Mouse (Mus musculus) liver, postnatal 0 days (tissue): ENCODE measurements at regions not wholly inside any gene's neighbourhood (a gene's known extent, or its start where the extent isn't known, plus 50 kb on each side); places are given as distances from the start of the nearest gene placed in this dataset.

Experiments
- ATAC-seq: fragments of 200-750 bp; cut with Nextera tagmentation; 2 replicates; pipeline ENCODE4 v1.8.0; 2017; ENCODE audit warnings: mild to moderate bottlenecking, moderate library complexity
- DNase-seq: peaks from one replicate; pipeline ENCODE4 v3.0.0-alpha.2; 2016
- H3K27ac ChIP-seq: fragments of 300-500 bp; sonication (generic); 2 replicates; pipeline ENCODE4 v1.5.1; 2014; ENCODE audit warnings: antibody characterized with exemption, moderate library complexity, mild to moderate bottlenecking, low read depth
- H3K27me3 ChIP-seq: fragments of 300-500 bp; sonication (generic); 2 replicates; pipeline ENCODE4 v1.6.1; 2014; ENCODE audit warnings: low read length, control low read depth, mixed read lengths; ENCODE audit not compliant: insufficient read depth
- H3K36me3 ChIP-seq: fragments of 300-500 bp; sonication (generic); replicated peaks from 2 replicates; pipeline ENCODE4 v1.6.1; 2014; ENCODE audit warnings: mild to moderate bottlenecking, control low read depth, low read length, moderate library complexity, mixed read lengths; ENCODE audit not compliant: insufficient read depth
- H3K4me1 ChIP-seq: fragments of 300-500 bp; sonication (generic); 2 replicates; pipeline ENCODE4 v1.6.1; 2014; ENCODE audit warnings: antibody characterized with exemption, mild to moderate bottlenecking, control low read depth; ENCODE audit not compliant: insufficient read depth
- H3K4me2 ChIP-seq: fragments of 300-500 bp; sonication (generic); 2 replicates; pipeline ENCODE4 v1.6.1; 2014; ENCODE audit warnings: low read depth, mild to moderate bottlenecking, low read length, moderate library complexity, mixed read lengths
- H3K4me3 ChIP-seq: fragments of 300-500 bp; sonication (generic); 2 replicates; pipeline ENCODE4 v1.5.1; 2014; ENCODE audit warnings: low read depth, low read length
- H3K9ac ChIP-seq: fragments of 300-500 bp; sonication (generic); replicated peaks from 2 replicates; pipeline ENCODE4 v1.6.1; 2014; ENCODE audit warnings: mild to moderate bottlenecking, moderate library complexity
- H3K9me3 ChIP-seq: fragments of 300-500 bp; sonication (generic); 2 replicates; pipeline ENCODE4 v1.6.1; 2016; ENCODE audit warnings: mild to moderate bottlenecking, control low read depth, low read length, mixed read lengths
- CTCF ChIP-seq: sonication (generic); IDR thresholded peaks from 2 replicates; pipeline ENCODE4 v1.5.1; 2016; ENCODE audit warnings: antibody characterized with exemption, low read depth
- EP300 ChIP-seq: IDR thresholded peaks from 2 replicates; pipeline ENCODE4 v1.6.1; 2016; ENCODE audit warnings: antibody characterized with exemption, low read depth, mild to moderate bottlenecking
- WGBS: fragments of 180-500 bp; shearing (Covaris S2); extraction: QIAGEN DNeasy Blood & Tissue Kit; methylation state at CpG from one replicate; pipeline ENCODE4 v1.1.7; 2014; ENCODE audit not compliant: insufficient replicate concordance; 5-methylcytosine and 5-hydroxymethylcytosine counted together

DNA sequence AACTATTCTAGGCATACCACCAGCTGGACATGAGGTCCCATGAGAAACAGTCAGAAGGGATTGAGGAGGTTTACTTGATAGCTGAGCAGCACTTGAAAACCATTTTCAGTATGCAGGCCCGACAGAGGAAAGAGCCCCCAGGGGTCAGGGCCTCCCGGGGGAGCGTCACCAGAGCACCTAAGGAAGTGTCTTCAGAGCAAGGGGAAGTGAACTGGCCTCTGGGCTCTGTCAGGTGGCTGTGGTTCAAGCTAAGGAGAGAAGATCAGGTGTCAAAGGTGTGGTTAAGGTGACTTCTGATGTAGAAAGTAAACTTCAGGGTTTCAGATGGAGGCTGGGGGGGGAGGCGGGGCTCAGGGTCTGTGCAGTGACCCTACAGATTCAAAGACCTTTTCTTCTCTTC, 57.3 kb downstream of the Bhlhe40 start:
- no peak for ATAC-seq
- WGBS = 23% methylated on average over 4 of the region's 4 CpGs
- peak; percentile 36 for DNase-seq
- H3K36me3 ChIP-seq = no peaks in the 10 kb centered on the region
- H3K9ac ChIP-seq = no peak overlapping the region
- H3K4me2 ChIP-seq = no peak overlapping the region
- H3K4me3 ChIP-seq = no peak overlapping the region
- H3K9me3 ChIP-seq = no peaks in the 10 kb centered on the region
- H3K27ac ChIP-seq = 0 out of 2 replicates have a peak overlapping the region, but pooled peaks have one; percentile 11
- H3K4me1 ChIP-seq = peaks cover 7% of the 10 kb centered on the region; the same call in 1 of the 2 replicates
- H3K27me3 ChIP-seq = no peaks in the 10 kb centered on the region
- TF ChIP-seq EP300 (no peak), CTCF (no peak)

DNA sequence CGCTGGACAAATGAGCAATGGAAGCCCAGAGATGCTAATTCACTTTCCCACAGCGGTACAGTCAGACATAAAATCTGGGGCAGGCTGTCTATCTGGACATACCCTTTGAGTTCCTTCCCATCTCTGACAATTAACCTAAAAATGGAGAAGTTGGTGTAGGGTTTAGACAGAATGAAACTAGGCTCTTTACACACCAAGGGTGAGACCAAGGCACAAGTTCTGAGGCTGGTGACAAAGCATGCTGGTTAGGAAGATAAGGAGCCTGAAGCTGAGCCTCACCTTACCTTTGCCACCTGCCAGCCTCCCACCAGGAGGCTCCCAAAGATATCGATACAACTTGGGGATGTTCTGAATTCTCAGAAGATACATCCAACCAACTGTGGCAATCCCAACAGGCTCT, 58.5 kb downstream of the Bhlhe40 start:
- Histone ChIP-seq H3K9ac (no peak overlapping the region), H3K4me3 (no peak overlapping the region), H3K4me2 (no peak overlapping the region), H3K27me3 (no peaks in the 10 kb centered on the region), H3K4me1 (peaks cover 7% of the 10 kb centered on the region; the same call in 1 of the 2 replicates), H3K36me3 (no peaks in the 10 kb centered on the region), H3K9me3 (no peaks in the 10 kb centered on the region), H3K27ac (no peak overlapping the region)
- ATAC-seq (no peak), DNase-seq (no peak)
- WGBS = 49% methylated on average over 3 of the region's 3 CpGs
- TF ChIP-seq EP300 (no peak), CTCF (no peak)

DNA sequence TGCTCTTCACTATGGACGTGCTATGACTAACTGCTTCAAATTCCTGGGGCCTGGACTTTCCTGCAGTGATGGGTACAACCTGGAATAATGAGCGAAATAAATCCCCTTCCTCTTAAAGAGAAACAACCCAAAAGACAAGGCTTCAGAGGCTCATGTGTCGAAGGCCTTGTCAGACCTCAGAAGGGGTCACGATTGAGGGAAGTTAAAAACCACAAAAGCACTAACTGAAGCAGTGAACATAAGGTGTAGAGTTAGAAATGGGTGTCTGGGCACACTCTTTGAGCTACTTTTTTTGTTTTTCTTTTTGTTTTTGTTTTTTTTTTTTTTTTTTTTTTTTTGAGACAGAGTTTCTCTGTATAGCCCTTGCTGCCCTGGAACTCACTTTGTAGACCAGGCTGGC, 59.5 kb downstream of the Bhlhe40 start:
- 32% methylated on average over 4 of the region's 4 CpGs for WGBS
- ATAC-seq = no peak
- TF ChIP-seq EP300 (no peak), CTCF (no peak)
- H3K27ac ChIP-seq = no peak overlapping the region
- no peak overlapping the region for H3K4me3 ChIP-seq
- no peak overlapping the region for H3K4me2 ChIP-seq
- no peaks in the 10 kb centered on the region for H3K27me3 ChIP-seq
- DNase-seq = no peak
- no peaks in the 10 kb centered on the region for H3K9me3 ChIP-seq
- H3K36me3 ChIP-seq = no peaks in the 10 kb centered on the region
- peaks cover 7% of the 10 kb centered on the region; the same call in 1 of the 2 replicates for H3K4me1 ChIP-seq
- no peak overlapping the region for H3K9ac ChIP-seq

DNA sequence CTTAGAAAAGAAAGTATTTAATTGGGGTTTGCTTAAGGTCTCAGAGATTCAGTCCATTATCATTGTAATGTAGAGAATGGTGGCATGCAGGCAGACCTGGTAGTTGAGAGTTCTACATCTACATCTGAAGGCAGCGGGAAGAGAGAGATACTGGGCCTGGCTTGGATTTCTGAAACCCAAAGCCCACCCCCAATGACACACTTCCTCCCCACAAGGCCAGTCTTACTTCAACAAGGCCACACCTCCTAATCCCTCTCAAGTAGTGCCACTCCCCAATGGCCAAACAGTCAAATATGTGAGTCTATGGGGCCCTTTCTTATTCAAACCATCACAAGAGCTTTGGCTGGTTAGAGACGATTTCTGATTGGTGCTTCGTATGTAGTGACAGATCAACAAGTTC, 60.5 kb downstream of the Bhlhe40 start:
- H3K36me3 ChIP-seq = no peaks in the 10 kb centered on the region
- no peak for ATAC-seq
- H3K4me3 ChIP-seq = no peak overlapping the region
- H3K27me3 ChIP-seq = no peaks in the 10 kb centered on the region
- peaks cover 7% of the 10 kb centered on the region; the same call in 1 of the 2 replicates for H3K4me1 ChIP-seq
- no peak for DNase-seq
- no peak overlapping the region for H3K4me2 ChIP-seq
- 79% methylated on average over 3 of the region's 3 CpGs for WGBS
- no peak overlapping the region for H3K9ac ChIP-seq
- TF ChIP-seq EP300 (no peak), CTCF (no peak)
- no peak overlapping the region for H3K27ac ChIP-seq
- no peaks in the 10 kb centered on the region for H3K9me3 ChIP-seq

DNA sequence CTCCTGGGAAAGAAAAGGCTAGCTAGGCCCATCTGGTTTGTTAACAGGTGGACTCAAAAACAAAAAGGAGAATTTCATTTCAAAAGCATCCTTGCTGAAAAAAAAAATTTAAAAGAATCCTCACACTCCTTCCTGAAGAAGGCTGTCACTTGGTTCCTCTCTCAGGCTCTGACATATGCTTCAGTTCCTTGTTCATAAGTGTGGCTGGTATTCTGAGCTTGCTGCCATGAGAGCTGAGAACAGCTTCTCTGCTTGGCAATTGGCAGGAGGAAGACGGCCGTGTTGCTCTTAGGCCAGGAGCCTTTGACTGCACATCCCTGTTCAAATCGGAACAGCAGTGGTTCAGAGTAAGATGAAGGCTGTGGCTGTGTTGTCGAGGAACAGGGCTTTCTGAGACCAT, 61.1 kb downstream of the Bhlhe40 start:
- TF ChIP-seq EP300 (no peak), CTCF (no peak)
- no peak for ATAC-seq

DNA sequence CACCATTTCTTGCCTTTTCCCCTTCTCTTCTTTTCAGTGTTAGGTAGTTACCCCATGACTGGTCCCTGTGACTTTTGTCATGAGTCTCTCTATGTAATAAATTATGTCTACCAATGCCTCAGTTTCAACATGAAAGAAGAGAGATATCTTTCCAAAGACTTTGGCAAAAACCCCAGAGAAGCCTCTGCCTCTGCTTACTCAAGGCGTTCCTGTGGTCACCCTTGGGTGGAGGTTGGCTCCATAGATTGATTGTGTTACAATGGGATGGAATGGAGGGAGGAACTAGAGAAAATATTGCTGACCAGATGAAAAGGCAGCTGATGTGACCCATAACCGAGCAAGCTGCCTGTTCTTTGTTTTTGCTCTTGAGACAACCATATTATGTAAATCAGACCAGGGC, 59.7 kb upstream of the Arl8b start:
- Histone ChIP-seq H3K4me2 (no peak overlapping the region), H3K9me3 (no peaks in the 10 kb centered on the region), H3K27me3 (no peaks in the 10 kb centered on the region), H3K27ac (no peak overlapping the region), H3K4me3 (no peak overlapping the region), H3K9ac (no peak overlapping the region), H3K36me3 (no peaks in the 10 kb centered on the region), H3K4me1 (peaks cover 3% of the 10 kb centered on the region; the same call in 1 of the 2 replicates)
- TF ChIP-seq CTCF (no peak), EP300 (no peak)
- DNase-seq (no peak), ATAC-seq (no peak)
- 49% methylated on average over 2 of the region's 2 CpGs for WGBS

More for the DNA sequence above, 61.1 kb downstream of the Bhlhe40 start:
- Histone ChIP-seq H3K9me3 (no peaks in the 10 kb centered on the region), H3K4me1 (peaks cover 7% of the 10 kb centered on the region; the same call in 1 of the 2 replicates), H3K27me3 (no peaks in the 10 kb centered on the region), H3K9ac (no peak overlapping the region), H3K4me3 (no peak overlapping the region), H3K4me2 (no peak overlapping the region), H3K27ac (no peak overlapping the region), H3K36me3 (no peaks in the 10 kb centered on the region)
- DNase-seq = no peak
- WGBS = 57% methylated on average over 4 of the region's 4 CpGs

DNA sequence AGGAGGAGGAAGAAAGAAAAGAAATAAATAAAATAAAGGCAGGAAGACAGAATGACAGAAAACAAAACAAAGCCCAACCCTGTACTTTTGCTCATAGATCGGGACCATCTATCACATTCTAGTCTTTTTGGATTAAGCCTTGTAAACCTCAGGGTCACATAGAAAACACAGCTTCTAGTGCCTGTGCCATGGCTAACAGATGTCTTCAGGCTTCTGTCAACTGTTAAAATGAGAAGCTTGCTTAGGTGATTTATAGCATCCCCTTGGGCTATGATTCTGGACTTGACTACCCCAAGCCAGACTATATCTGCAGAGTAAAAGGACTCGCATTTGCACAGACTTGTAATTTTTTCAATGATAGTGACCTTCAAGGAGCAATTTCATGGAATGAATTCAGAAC, 59.1 kb upstream of the Arl8b start:
- H3K27me3 ChIP-seq = no peaks in the 10 kb centered on the region
- DNase-seq (no peak), ATAC-seq (no peak)
- no peak overlapping the region for H3K4me2 ChIP-seq
- no peak overlapping the region for H3K9ac ChIP-seq
- H3K4me3 ChIP-seq = no peak overlapping the region
- H3K27ac ChIP-seq = no peak overlapping the region
- TF ChIP-seq CTCF = no peak
- TF ChIP-seq EP300 = no peak
- H3K4me1 ChIP-seq = no peaks in the 10 kb centered on the region
- 63% methylated on average over 2 of the region's 2 CpGs for WGBS
- no peaks in the 10 kb centered on the region for H3K36me3 ChIP-seq
- H3K9me3 ChIP-seq = no peaks in the 10 kb centered on the region
